Mouse (Mus musculus) kidney, adult 11 months (tissue): ENCODE results near the gene Gm28230.
A peak's percentile ranks its signal among the peaks of the same experiment; 100 is the strongest.

Experiments used
- DNase-seq: peaks from one replicate; pipeline ENCODE4 v3.0.0; 2022

Gm28230 gene

DNA sequence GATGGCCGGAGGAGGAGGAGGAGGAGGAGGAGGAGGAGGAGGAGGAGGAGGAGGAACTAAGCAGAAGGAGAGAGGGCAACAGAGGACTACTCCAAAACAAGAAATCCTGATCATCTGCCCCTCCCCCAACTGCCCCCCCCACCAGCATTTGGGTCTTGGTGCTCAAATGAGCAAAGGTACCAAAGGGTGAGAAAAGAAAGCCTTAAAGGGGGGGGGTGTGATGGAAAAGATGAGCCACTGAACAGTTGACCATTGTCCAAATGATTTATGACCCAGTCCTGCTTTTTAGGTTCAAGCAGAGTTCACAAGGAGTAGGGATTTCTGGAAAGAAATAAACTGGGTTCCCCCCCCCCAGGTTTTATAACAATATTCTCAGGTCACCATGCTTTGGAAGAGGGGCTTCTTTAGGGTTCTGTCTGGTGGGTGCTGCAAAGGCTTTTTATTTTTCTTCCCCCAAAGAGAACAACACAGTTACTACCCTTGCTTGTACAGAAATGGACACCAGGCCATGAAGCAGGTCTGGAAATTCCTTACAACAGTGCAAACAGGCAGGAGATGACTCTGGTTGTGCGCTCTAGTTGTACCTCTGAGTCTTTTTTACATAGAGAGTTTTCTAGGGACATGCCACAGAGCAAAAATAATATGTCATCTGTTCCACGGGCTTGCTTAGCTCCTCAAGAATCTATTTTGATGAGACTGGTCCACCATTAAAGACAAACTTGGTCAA, 14.9 kb downstream of the Gm28230 start:
- no peak for DNase-seq

DNA sequence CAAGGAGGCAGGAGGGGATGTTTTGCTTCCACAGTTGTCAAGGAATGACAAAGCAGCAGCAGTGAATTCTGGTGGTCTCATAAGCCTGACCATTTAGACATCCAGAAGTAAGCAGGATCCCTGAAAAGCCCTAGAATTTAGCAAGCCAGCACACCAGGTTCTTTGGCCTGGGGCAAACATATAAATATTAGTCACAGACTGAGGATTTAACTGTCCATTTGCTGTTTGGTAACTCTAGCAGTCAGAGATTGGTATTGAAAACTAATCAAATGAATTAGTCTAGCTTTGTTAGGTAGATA, 15.4 kb downstream of the Gm28230 start:
- no peak for DNase-seq

DNA sequence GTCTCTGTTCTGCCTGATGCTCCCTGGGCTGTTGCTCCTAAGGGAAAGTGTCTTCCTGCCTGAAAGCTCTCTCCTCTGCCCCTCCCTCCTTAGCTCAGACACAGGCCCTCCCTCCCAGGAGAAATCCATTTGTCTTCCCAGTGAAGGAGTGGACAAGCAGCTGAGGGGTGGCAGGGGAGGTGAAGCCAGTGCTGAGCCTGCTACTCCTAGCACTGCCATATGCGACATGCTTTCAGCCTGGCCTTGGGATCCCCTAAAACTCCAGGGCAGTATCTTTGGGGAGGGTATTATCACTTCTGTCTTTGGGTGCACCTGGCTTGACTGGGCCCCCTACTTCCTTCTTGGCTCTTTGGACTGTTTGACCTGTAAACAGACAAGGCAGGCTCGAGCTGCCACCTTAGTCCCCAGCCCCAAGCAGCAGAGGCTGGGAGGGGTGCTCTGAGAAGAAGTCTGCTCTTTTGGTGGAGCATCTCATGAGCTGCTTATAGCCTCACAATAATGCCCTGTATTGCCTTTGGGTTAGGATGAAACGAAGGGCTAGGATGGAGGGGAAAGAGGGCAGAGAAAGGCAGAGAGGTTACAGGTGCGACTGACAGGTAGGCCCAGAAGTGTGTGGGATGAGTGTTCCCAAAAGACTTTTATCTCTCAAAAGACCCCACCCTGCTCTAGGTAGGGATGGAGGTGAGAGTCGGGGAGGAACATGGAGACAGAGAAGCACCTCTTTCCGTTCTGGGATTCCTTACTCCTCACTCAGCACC, 19.2 kb downstream of the Gm28230 start:
- DNase-seq, result no peak

DNA sequence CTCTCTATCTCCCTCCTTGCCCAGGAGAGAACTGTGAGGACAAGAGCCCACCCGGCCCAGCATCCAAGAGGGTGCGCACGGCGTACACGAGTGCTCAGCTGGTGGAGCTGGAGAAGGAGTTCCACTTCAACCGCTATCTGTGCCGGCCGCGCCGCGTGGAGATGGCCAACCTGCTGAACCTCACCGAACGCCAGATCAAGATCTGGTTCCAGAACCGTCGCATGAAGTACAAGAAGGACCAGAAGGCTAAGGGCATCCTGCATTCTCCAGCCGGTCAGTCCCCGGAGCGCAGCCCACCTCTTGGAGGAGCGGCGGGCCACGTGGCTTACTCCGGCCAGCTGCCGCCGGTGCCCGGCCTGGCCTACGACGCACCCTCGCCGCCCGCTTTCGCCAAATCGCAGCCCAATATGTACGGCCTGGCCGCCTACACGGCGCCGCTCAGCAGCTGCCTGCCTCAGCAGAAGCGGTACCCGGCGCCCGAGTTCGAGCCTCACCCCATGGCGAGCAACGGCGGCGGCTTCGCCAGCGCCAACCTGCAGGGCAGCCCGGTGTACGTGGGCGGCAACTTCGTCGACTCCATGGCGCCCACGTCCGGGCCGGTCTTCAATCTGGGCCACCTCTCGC, 19.9 kb downstream of the Gm28230 start:
- DNase-seq, result no peak

DNA sequence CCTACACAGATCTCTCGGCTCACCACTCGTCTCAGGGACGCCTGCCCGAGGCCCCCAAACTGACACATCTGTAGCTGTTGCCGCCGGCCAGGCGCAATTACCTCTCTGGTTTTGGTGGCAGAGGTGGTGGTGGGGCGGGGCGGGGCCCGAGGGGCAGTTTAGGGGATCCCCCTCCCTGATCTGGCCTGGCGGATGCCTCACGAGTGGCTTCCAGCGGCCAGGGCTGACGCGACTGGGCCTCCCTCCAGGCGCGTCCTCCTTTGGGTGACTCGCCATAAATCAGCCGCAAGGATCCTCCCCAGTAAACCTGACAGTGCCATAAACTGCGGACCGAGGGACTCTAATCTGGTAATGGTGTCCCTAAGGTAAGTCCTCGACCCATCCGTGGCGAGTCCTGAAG, 20.5 kb downstream of the Gm28230 start:
- DNase-seq, result no peak

DNA sequence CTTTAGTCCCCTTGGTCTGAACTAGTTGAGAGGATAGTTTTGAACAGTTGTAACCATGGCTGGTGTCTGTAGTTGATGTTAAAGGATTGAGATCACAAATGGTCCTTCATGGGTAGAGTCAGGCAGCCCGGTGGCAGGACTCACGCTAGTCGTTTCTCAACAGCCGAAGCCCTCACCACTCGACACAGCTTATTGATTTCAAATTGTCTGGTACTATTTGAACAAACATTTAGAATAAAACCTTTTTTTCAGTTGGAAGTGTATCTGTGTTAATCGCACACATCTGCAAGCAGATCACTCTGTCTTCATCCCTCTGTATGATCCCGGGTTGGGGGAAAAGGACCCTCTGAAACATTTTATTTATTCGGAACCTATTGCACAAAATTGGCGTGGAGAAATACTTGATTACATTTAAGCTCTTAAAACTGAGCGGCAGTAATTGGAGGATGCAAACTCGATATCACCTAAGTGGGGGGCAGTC, 21.2 kb downstream of the Gm28230 start:
- DNase-seq, result no peak

DNA sequence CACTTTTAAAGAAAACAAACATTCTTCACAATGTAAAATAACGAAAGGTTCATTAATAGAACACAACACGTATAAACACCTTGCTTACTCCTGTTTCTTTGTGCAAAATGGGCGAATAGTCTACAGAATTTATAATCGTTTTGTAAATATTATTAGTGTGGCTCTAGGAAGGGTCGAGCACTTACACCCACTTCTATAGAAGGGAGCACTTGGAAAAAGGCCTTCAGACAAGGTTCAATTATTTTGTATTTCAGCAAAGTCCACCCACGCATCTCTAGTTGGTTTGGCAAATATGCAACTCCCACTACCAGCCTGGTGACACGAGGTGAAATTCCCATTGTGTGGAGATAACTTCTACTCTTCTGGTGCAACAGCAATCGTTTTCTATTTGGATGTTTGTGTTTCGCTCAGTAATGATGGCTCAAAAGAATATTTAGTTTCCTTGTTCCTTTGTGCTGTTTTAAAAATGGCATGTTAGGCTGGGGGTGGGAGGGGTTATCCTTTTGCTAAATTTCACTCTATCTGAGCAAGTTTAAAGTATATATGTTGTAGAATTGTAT, 22.0 kb downstream of the Gm28230 start:
- no peak for DNase-seq

DNA sequence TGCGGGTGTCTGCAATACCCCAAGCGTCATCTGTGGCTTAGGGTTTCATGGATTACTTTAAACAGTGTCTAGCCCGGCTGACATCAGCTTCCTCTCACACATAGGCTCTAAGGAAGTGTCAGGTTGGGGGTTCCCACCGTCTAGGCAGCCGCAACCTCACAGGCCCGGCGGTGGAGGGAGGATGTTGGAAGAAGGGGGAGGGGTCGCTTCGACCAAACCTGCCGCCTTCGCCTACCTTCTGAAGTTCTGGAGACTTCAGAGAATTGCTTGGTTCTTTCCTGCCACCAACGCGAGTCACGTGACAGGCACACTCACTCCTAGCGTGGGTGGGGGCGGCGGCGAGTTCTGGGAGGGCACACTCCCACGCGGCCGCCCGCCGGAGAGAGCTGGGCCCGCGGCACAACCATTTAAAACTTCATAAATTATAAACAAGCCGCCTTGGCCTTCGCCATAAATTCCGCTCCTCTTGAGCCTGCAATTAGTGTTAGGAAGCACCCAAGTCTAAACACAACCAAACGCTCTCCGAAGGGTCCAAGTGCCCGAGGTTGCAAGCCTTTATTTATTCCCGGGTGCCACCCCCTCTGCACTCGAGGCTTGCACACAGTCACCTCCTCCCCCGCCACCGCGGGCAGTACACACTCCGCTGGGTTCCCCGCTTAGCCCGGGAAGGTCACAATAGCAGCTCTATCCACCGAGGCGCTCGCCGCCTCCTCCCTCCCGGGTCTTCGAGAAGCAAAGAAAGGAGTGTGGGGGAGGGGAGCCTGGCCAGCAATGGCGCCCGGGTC, 23.0 kb downstream of the Gm28230 start:
- peak; percentile 58 for DNase-seq

DNA sequence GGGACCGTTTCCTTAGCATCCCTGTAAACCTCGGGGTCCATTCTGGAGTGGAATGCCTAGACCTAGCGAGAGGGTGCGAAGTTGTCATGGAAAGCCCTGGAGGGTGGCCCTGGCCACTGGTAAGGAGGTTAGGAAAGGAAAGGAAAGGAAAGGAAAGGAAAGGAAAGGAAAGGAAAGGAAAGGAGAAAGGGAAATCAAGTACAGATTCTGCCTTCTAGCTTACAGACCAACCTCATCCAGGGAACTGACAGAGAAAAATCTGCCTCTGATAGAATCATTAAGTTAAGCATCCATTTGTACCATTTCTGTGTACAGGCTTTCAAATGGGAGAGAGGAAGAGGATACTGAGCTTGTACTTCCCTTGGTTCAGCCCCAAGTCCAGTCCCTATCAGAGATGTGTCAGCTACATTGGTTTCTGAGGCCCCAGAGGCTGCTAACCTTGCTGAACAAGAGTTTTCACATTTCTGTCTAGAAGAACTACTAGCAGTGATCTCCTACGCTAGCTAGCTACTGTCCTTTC, 24.3 kb downstream of the Gm28230 start:
- no peak for DNase-seq

DNA sequence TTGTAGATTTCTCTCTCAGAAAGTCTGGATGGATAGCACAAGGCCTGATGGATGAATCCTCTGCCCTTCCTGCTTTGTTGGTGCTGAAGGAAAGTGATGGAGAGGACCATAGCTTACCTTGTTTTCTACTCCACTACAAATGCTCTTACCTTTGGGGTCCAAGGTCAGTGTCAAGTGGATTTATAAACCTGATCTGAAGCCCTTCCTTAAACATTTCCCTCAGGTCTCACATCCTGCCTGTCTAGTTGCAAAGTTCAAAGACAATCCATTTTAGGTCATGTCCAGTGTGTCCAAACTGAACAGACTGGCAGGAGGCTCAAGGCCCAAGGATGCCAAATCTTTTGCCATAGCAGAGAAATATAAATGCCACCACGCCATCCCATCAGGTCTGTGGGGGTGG, 25.3 kb downstream of the Gm28230 start:
- DNase-seq, result no peak

DNA sequence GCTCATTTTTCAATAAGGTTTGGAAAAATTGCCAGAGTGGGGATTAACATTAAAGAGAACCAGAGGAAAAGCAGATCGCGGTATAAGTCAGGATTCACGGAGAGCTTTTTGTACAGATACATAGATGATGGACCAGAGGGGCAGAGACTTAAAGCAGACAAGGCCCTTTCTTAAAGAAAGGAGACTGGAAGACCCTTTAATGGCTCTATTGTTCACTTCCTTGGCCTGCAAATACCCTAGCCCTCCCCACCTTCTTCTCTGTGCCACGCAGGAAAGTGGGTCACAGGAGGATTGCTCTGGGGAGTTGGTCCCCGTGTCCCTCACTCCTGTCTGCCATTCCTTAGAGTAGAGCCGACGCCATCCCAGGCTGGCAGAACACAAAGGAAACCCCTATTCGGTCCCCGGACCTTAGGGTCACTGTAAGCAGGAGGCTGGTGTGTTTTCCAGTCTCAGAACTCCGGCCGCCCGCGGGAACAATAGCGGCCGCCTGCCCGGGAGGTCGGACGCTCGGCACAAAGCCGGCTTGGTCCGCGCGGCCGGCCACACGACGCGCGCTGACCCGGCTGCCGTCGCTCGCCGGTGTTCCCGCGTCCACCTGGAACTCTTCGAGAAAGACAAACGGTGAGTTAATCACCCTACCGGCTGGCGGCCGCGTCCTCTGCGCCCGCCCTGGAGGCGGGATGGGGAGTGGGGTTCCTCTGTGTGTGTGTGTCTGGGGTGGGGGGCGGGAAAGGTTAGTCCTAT, 26.1 kb downstream of the Gm28230 start:
- no peak for DNase-seq

DNA sequence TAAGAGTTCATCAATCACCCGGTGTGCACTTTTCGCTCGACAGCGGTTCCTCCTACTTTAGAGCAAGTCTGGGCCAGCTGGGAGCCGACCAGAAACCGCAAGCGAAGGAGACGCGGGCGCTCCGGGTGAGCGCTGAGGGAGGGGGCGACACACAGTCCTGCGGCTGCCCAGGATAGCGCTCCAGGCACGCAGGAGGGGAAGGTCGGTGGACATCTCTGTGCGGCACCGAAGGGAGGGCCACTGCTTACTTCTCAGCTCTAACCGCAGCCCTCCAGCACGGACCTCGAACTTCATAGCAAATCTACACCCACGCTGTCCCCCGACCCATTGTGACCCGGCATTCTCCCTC, 26.6 kb downstream of the Gm28230 start:
- no peak for DNase-seq

DNA sequence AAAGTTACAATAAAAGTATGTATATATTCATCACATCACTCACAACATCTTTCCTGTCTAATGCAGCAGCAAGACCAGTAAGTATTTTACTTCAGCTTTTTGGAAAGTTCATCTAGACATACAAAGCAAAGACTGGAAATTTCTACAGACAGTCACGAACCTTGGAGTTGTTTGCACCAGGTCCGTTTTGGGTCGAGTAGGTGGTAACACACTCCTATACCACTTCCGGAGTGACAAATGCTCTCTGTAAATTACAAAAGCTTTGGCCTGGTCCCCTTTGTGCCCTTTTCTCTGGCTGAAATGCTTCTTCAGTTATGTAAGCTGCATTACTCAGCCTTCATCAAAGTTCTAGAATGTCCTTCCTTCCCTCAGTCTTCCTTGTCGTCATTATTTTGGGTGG, 27.2 kb downstream of the Gm28230 start:
- no peak for DNase-seq

DNA sequence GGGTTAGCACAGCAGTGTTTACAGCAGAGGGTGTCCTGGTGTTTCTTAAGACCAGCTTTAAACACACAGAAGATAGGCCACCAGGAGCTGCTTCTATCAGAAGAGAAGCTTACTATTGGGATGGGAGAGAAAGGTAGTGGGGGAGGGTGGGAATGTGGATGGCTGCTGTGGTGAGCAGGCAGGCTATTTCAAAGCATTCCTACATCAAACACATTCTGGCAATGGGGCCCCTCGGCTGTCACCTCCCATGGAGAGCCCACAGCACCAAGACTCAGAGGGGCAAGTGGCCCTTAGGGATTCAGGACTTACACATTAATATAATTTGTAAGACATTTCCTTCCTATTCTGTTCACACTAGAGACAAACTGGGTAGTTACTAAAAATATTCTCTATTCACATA, 33.6 kb downstream of the Gm28230 start:
- no peak for DNase-seq

DNA sequence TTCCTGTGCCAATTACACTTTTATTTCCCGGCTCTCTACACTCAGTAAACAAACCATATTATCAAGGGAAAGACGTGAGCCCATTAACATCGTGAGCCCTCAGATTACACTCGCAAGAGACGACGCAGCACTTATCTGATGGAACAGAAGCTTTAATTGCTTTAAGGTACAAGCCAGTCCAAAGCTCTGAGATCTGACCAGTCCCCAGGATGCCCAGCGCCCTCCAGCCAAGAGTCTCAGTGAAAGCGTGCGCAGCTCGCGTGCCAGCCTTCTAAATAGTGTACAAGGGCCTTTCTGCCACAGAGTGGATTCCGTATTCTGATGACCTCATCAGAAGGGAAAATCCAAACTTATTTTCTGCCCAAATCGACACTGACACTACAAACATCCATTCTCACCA, 35.4 kb downstream of the Gm28230 start:
- DNase-seq, result no peak

DNA sequence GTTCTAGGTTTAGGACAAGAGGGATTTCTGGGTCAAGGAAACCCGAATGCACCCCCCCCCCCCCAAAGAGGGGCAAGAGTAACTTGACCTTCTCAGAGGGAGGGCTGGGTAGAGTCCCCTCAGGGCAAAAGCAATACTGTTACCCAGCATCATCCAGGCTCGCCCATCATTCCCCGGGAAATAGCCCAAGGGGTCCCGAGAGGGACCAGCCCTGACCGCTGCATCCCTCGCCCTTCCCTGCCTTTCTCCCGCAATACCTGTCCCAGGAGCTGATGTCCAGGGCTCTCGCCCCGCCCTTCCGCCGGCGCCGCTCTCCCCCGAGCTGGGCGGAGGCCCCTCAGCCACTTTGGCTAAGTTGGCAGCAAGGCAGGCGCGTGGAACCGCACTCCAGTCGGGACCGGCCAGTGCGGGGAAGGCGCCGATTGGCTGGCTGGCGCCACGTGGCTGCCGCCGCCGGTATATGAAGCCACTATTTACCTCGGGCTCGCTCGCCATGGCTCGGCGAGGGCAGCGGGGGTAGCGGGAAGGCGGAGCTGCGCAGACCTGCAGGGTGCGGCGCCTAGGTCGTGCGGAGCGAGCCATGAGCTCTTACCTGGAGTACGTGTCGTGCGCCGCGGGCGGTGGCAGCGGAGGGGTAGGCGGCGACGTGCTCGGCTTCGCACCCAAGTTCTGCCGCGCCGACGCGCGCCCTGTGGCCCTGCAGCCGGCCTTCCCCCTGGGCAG, 36.2 kb downstream of the Gm28230 start, which contains the start of gene Hoxd1:
Gene Hoxd1, plus strand, starts transcription at position 459 of the 723 bp plus-strand sequence.
- DNase-seq, result peak; percentile 61

DNA sequence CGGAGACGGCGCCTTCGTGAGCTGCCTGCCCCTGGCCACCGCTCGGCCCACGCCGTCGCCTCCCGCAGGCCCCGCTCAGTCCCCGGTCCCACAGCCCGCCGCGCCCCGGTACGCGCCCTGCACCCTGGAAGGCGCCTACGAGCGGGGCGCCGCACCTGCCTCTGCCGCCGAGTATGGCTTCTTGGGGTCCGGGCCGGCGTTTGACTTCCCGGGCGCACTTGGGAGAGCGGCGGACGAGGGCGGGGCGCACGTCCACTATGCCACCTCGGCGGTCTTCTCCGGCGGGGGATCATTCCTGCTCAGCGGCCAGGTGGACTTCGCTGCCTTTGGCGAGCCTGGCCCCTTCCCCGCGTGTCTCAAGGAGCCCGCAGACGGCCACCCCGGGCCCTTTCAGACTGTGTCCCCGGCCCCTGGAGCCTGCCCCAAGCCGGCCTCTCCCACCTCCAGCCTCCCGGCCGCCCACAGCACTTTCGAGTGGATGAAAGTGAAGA, 36.8 kb downstream of the Gm28230 start:
- no peak for DNase-seq

DNA sequence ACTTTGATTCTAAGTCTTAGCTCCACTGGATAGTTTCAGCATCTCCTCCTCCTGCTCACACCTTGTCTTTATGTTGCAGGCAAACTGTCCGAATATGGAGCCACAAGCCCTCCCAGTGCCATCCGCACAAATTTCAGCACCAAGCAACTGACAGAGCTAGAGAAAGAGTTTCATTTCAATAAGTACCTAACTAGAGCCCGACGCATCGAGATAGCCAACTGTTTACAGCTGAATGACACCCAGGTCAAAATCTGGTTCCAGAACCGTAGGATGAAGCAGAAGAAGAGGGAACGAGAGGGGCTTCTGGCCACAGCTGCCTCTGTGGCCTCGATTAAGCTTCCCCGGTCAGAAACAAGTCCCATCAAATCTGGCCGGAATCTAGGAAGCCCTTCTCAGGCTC, 37.4 kb downstream of the Gm28230 start:
- DNase-seq, result no peak

DNA sequence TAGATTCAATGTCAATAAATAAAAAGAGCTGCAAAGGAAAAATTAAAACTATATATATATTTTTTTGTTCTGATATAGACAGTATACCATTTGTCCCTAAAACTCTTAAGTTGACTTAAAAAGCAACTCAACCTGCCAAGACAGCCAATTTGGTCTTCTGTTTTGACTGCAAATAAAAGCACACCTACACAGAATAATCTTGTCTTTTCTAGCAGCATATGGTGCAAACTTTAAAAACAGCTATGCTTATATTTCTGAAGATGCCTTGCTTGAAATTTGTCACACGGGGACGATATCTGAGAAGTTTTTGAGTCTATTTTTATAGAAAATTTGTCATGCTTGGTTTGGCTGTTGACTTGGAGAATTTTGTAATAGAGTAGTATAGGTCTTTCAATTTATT, 47.8 kb downstream of the Gm28230 start:
- DNase-seq, result no peak

DNA sequence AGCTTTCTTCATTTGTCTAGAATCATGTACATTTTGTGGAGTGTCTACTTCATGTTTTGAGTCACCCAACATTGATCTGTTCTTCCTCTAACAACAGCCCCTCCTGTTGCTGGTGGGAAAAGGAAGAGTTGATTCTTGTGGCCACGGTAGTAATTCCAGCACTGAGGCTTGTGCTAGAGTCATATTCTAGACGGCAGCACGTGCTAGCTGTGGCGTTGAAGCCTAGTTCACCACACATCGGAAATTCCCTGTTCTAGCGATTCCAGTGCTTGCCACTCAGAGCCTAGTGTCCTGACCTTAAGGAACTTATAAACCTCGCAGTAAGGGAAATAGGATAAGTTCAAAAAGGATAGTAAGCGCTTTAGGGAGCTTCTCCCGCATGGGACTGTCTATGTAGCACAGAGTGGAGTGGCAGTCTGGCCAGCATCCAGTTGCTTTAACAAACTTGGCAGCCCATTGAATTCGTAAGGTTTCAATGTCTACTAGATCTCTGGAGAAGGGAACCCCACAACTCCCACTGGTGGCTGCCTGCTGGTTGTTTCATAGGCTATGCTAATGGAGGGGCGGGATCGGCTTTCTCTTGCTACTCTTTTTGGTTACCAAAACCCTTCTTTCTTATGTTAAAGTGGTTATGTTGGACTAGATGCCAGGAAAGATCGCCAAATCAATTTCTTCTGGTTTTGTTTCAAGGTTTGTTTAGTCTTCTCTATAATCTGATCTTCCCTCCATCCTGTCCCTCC, 51.2 kb downstream of the Gm28230 start:
- no peak for DNase-seq
